Mouse (Mus musculus) olfactory bulb, adult 2 months (tissue): ENCODE measurements around the gene Mapk3.

Experiments
- CTCF ChIP-seq: fragments of 200-500 bp; IDR thresholded peaks from 2 replicates; pipeline ENCODE4 v1.5.1; 2012; ENCODE audit warnings: low read depth, mild to moderate bottlenecking, low read length, moderate library complexity; ENCODE audit not compliant: insufficient read depth
- POLR2A ChIP-seq: fragments of 200-500 bp; IDR thresholded peaks from 2 replicates; pipeline ENCODE4 v1.6.1; 2012; ENCODE audit warnings: mild to moderate bottlenecking, low read depth, low read length, moderate library complexity; ENCODE audit not compliant: insufficient read depth

GRCm38 (mm10) chr7:126800269-126801056 lies 41.1 kb downstream of the Mapk3 start:
- TF ChIP-seq POLR2A: no peak
- no peak for TF ChIP-seq CTCF
